Mouse (Mus musculus) embryonic facial prominence, embryonic 13.5 days (tissue): ENCODE data around the gene Fam107a. TPM values are rescaled to one million over a fixed set of nuclear protein-coding genes. Genes with fewer than 3 reads are reported as not detected.
"Not testable (repeated sequence)": the region's sequence is repeated elsewhere in the genome, so short reads cannot be mapped to it uniquely, and the experiment has no call there.

ENCODE experiments used
- ATAC-seq: fragments of 200-750 bp; cut with Nextera tagmentation; 2 replicates; pipeline ENCODE4 v1.8.0; 2017; ENCODE audit warnings: low read depth; ENCODE audit not compliant: insufficient number of reproducible peaks, insufficient read depth, low FRiP score, low TSS enrichment
- H3K27ac ChIP-seq: fragments of 300-500 bp; sonication (generic); 2 replicates; pipeline ENCODE4 v1.5.1; 2015; ENCODE audit warnings: moderate library complexity, mild to moderate bottlenecking, inconsistent platforms
- H3K27me3 ChIP-seq: fragments of 300-500 bp; sonication (generic); 2 replicates; pipeline ENCODE4 v1.6.1; 2015; ENCODE audit warnings: mild to moderate bottlenecking, inconsistent platforms
- H3K36me3 ChIP-seq: fragments of 300-500 bp; sonication (generic); 2 replicates; pipeline ENCODE4 v1.6.1; 2015; ENCODE audit warnings: mild to moderate bottlenecking, inconsistent platforms
- H3K4me1 ChIP-seq: fragments of 300-500 bp; sonication (generic); 2 replicates; pipeline ENCODE4 v1.6.1; 2015; ENCODE audit warnings: inconsistent platforms
- H3K4me2 ChIP-seq: fragments of 300-500 bp; sonication (generic); 2 replicates; pipeline ENCODE4 v1.6.1; 2015; ENCODE audit warnings: moderate library complexity, mild to moderate bottlenecking, inconsistent platforms
- H3K4me3 ChIP-seq: fragments of 300-500 bp; sonication (generic); 2 replicates; pipeline ENCODE4 v1.5.1; 2015; ENCODE audit warnings: mild to moderate bottlenecking, inconsistent platforms
- H3K9ac ChIP-seq: fragments of 300-500 bp; sonication (generic); 2 replicates; pipeline ENCODE4 v1.6.1; 2015; ENCODE audit warnings: mild to moderate bottlenecking, inconsistent platforms
- H3K9me3 ChIP-seq: fragments of 300-500 bp; sonication (generic); 2 replicates; pipeline ENCODE4 v1.6.1; 2016; ENCODE audit warnings: inconsistent platforms
- WGBS: fragments of 180-500 bp; shearing (Covaris S2); methylation state at CpG from one replicate; pipeline ENCODE4 v1.1.7; 2015; ENCODE audit warnings: mixed read lengths; 5-methylcytosine and 5-hydroxymethylcytosine counted together
- polyA plus RNA-seq: library from polyadenylated mRNA; unstranded; fragments of >200 nt; fragmentation: Nextera tagmentation; extraction: Ambion mirVana; gene quantifications from 2 replicates; pipeline ENCODE4 v1.2.1, GENCODE M21; 2015

Gene Fam107a
- polyA plus RNA-seq, 1 experiment from 2014 or later: 1.0 TPM

GRCm38 (mm10) chr14:8283784-8284183, 34.0 kb downstream of the Fam107a start:
- Histone ChIP-seq H3K27me3 (no peaks in the 10 kb centered on the region), H3K4me2 (no peak overlapping the region), H3K4me1 (peaks cover 4% of the 10 kb centered on the region; the same call in 1 of the 2 replicates), H3K4me3 (no peak overlapping the region), H3K27ac (no peak overlapping the region), H3K36me3 (no peaks in the 10 kb centered on the region), H3K9me3 (no peaks in the 10 kb centered on the region), H3K9ac (no peak overlapping the region)
- no peak for ATAC-seq

GRCm38 (mm10) chr14:8271281-8271680, 46.5 kb downstream of the Fam107a start:
- H3K27ac ChIP-seq, H3K36me3 ChIP-seq, H3K9ac ChIP-seq, H3K27me3 ChIP-seq, H3K4me3 ChIP-seq, H3K9me3 ChIP-seq, H3K4me1 ChIP-seq, ATAC-seq, H3K4me2 ChIP-seq: not testable (repeated sequence)
- 87% methylated on average over 8 of the region's 8 CpGs for WGBS

GRCm38 (mm10) chr14:8264378-8264777, 53.4 kb downstream of the Fam107a start:
- Histone ChIP-seq H3K9me3 (no peaks in the 10 kb centered on the region), H3K27ac (no peak overlapping the region), H3K4me2 (no peak overlapping the region), H3K4me3 (no peak overlapping the region), H3K36me3 (no peaks in the 10 kb centered on the region), H3K4me1 (no peaks in the 10 kb centered on the region), H3K27me3 (no peaks in the 10 kb centered on the region), H3K9ac (no peak overlapping the region)
- no peak for ATAC-seq
- WGBS: 88% methylated on average over 1 of the region's 1 CpGs

- H3K9ac ChIP-seq: no peak overlapping the region
- H3K27me3 ChIP-seq: peaks cover 6% of the 10 kb centered on the region; the same call in 1 of the 2 replicates
- no peak overlapping the region for H3K27ac ChIP-seq
- H3K36me3 ChIP-seq: no peaks in the 10 kb centered on the region
- no peak overlapping the region for H3K4me2 ChIP-seq
- H3K4me3 ChIP-seq: no peak overlapping the region
- no peak for ATAC-seq
- WGBS: 44% methylated on average over 1 of the region's 1 CpGs
- H3K9me3 ChIP-seq: no peaks in the 10 kb centered on the region
- peaks cover 5% of the 10 kb centered on the region; the same call in 1 of the 2 replicates for H3K4me1 ChIP-seq
Measured at GRCm38 (mm10) chr14:8262242-8262641, 55.6 kb downstream of the Fam107a start.

- Histone ChIP-seq H3K27ac (no peak overlapping the region), H3K9ac (no peak overlapping the region), H3K4me2 (no peak overlapping the region), H3K4me3 (no peak overlapping the region), H3K9me3 (no peaks in the 10 kb centered on the region), H3K4me1 (peaks cover 5% of the 10 kb centered on the region; the same call in 1 of the 2 replicates), H3K27me3 (peaks cover 9% of the 10 kb centered on the region; the same call in 1 of the 2 replicates), H3K36me3 (no peaks in the 10 kb centered on the region)
- ATAC-seq: no peak
- 85% methylated on average over 5 of the region's 5 CpGs for WGBS
Measured at GRCm38 (mm10) chr14:8260214-8260613, 57.6 kb downstream of the Fam107a start.

GRCm38 (mm10) chr14:8259166-8259565, 58.7 kb downstream of the Fam107a start, which contains the start of gene Acox2:
Acox2 (minus strand) TSS chr14:8259353.
- ATAC-seq: no peak
- Histone ChIP-seq H3K4me3 (no peak within 1 kb of the TSS), H3K27me3 (peaks cover 9% of the 10 kb centered on the region; the same call in 1 of the 2 replicates), H3K9ac (no peak within 1 kb of the TSS), H3K9me3 (no peaks in the 10 kb centered on the region), H3K27ac (no peak within 1 kb of the TSS), H3K4me2 (no peak within 1 kb of the TSS), H3K36me3 (no peaks in the 10 kb centered on the region), H3K4me1 (peaks cover 5% of the 10 kb centered on the region; the same call in 1 of the 2 replicates)
- 76% methylated on average over 3 of the region's 3 CpGs for WGBS

- 75% methylated on average over 3 of the region's 3 CpGs for WGBS
- Histone ChIP-seq H3K27me3 (peaks cover 9% of the 10 kb centered on the region; the same call in 1 of the 2 replicates), H3K4me3 (no peak overlapping the region), H3K9me3 (no peaks in the 10 kb centered on the region), H3K4me1 (peaks cover 5% of the 10 kb centered on the region; the same call in 1 of the 2 replicates), H3K27ac (no peak overlapping the region), H3K4me2 (no peak overlapping the region), H3K36me3 (no peaks in the 10 kb centered on the region), H3K9ac (no peak overlapping the region)
- no peak for ATAC-seq
Measured at GRCm38 (mm10) chr14:8258752-8259151, 59.1 kb downstream of the Fam107a start.

GRCm38 (mm10) chr14:8258335-8258627, 59.5 kb downstream of the Fam107a start:
- WGBS: 36% methylated on average over 3 of the region's 3 CpGs
- Histone ChIP-seq H3K4me1 (peaks cover 5% of the 10 kb centered on the region; the same call in 1 of the 2 replicates), H3K36me3 (no peaks in the 10 kb centered on the region), H3K9me3 (no peaks in the 10 kb centered on the region), H3K27ac (no peak overlapping the region), H3K4me2 (no peak overlapping the region), H3K27me3 (peaks cover 9% of the 10 kb centered on the region; the same call in 1 of the 2 replicates), H3K9ac (no peak overlapping the region), H3K4me3 (no peak overlapping the region)
- ATAC-seq: no peak

GRCm38 (mm10) chr14:8257521-8258334, 60.1 kb downstream of the Fam107a start:
- Histone ChIP-seq H3K4me2 (no peak overlapping the region), H3K27me3 (peaks cover 9% of the 10 kb centered on the region; the same call in 1 of the 2 replicates), H3K9ac (no peak overlapping the region), H3K27ac (no peak overlapping the region), H3K4me1 (peaks cover 5% of the 10 kb centered on the region; the same call in 1 of the 2 replicates), H3K36me3 (no peaks in the 10 kb centered on the region), H3K9me3 (no peaks in the 10 kb centered on the region), H3K4me3 (no peak overlapping the region)
- no peak for ATAC-seq
- 29% methylated on average over 7 of the region's 7 CpGs for WGBS

GRCm38 (mm10) chr14:8256881-8257280, 60.9 kb downstream of the Fam107a start:
- ATAC-seq: no peak
- Histone ChIP-seq H3K36me3 (no peaks in the 10 kb centered on the region), H3K9me3 (no peaks in the 10 kb centered on the region), H3K9ac (no peak overlapping the region), H3K27ac (no peak overlapping the region), H3K4me1 (peaks cover 5% of the 10 kb centered on the region; the same call in 1 of the 2 replicates), H3K4me3 (no peak overlapping the region), H3K27me3 (peaks cover 9% of the 10 kb centered on the region; the same call in 1 of the 2 replicates), H3K4me2 (no peak overlapping the region)
- 80% methylated on average over 5 of the region's 5 CpGs for WGBS

- WGBS: 76% methylated on average over 6 of the region's 6 CpGs
Measured at GRCm38 (mm10) chr14:8256072-8256471, 61.8 kb downstream of the Fam107a start.

More at GRCm38 (mm10) chr14:8256072-8256471, 61.8 kb downstream of the Fam107a start:
- Histone ChIP-seq H3K36me3 (no peaks in the 10 kb centered on the region), H3K9me3 (no peaks in the 10 kb centered on the region), H3K27me3 (peaks cover 9% of the 10 kb centered on the region; the same call in 1 of the 2 replicates), H3K27ac (no peak overlapping the region), H3K4me2 (no peak overlapping the region), H3K4me3 (no peak overlapping the region), H3K4me1 (peaks cover 5% of the 10 kb centered on the region; the same call in 1 of the 2 replicates), H3K9ac (no peak overlapping the region)
- ATAC-seq: no peak
